Mouse (Mus musculus) cortical plate, adult 2 months (tissue): ENCODE results near the gene Mgat4b.

Experiments
- CTCF ChIP-seq: fragments of 200-500 bp; IDR thresholded peaks from 2 replicates; pipeline ENCODE4 v1.5.1; 2011; ENCODE audit warnings: mild to moderate bottlenecking, control low read depth, low read length; ENCODE audit not compliant: insufficient read depth; ENCODE audit errors: extremely low read depth
- POLR2A ChIP-seq: fragments of 200-500 bp; IDR thresholded peaks from 2 replicates; pipeline ENCODE4 v1.6.1; 2011; ENCODE audit warnings: mild to moderate bottlenecking, low read length, control low read depth; ENCODE audit not compliant: insufficient read depth; ENCODE audit errors: extremely low read depth

DNA sequence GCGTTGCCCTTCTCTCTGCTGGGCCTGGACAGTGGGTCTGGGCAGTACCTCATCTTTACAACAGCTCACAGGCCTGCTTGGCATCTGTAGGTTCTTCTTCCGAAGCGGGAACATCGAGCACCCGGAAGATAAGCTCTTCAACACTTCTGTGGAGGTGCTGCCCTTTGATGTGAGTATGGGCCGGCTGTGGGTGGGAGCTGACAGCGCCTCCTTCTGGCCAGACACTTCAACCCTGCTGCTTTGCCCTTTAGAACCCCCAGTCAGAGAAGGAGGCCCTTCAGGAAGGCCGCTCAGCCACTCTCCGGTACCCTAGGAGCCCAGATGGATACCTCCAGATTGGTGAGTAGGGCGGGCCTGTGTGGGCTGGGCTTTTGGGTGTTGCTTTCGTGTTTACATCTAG is 23.3 kb downstream of the Mgat4b start:
- TF ChIP-seq POLR2A, result no peak
- no peak for TF ChIP-seq CTCF
